Mouse (Mus musculus) heart, postnatal 4 days (tissue): ENCODE results near the gene Dnah5. TPM values are rescaled to one million over a fixed set of nuclear protein-coding genes. Genes with fewer than 3 reads are reported as not detected.

Experiments used
- DNase-seq: peaks from one replicate; pipeline ENCODE4 v3.0.0; 2021
- total RNA-seq, 2 experiments: library from RNA; stranded (reverse); gene quantifications; 2 replicates each; pipeline ENCODE4 v1.2.3; 2021

The Dnah5 gene
- total RNA-seq, result under 1 TPM; 0.02 TPM

- no peak for DNase-seq
These were observed at the start of gene Dnah5 for GRCm38 (mm10) chr15:28203111-28204075. TSS of gene Dnah5 (plus strand) at chr15:28203752.

GRCm38 (mm10) chr15:28154822-28155501 lies 48.6 kb upstream of the Dnah5 start:
- peak; percentile 39 for DNase-seq

- DNase-seq, result peak; percentile 74
These were observed 44.6 kb upstream of the Dnah5 start for GRCm38 (mm10) chr15:28158771-28159489.

- DNase-seq, result no peak
These were observed 41.3 kb upstream of the Dnah5 start for GRCm38 (mm10) chr15:28162291-28162690.

- DNase-seq, result no peak
These were observed 38.3 kb upstream of the Dnah5 start for GRCm38 (mm10) chr15:28165234-28165633.

- DNase-seq, result no peak
These were observed 37.5 kb upstream of the Dnah5 start for GRCm38 (mm10) chr15:28166090-28166489.

GRCm38 (mm10) chr15:28178951-28179350 lies 24.6 kb upstream of the Dnah5 start:
- no peak for DNase-seq

GRCm38 (mm10) chr15:28179556-28179955 lies 24.0 kb upstream of the Dnah5 start:
- no peak for DNase-seq

- peak; percentile 84 for DNase-seq
These were observed 21.7 kb upstream of the Dnah5 start for GRCm38 (mm10) chr15:28181862-28182261.

- no peak for DNase-seq
These were observed 21.0 kb upstream of the Dnah5 start for GRCm38 (mm10) chr15:28182567-28182966.

- peak; percentile 86 for DNase-seq
These were observed 15.8 kb upstream of the Dnah5 start for GRCm38 (mm10) chr15:28187472-28188360.

- no peak for DNase-seq
These were observed 15.1 kb upstream of the Dnah5 start for GRCm38 (mm10) chr15:28188361-28189011.

GRCm38 (mm10) chr15:28189668-28190067 lies 13.9 kb upstream of the Dnah5 start:
- no peak for DNase-seq

GRCm38 (mm10) chr15:28198609-28199008 lies 4.9 kb upstream of the Dnah5 start:
- DNase-seq, result no peak

GRCm38 (mm10) chr15:28204626-28205025 lies 1.1 kb downstream of the Dnah5 start:
- no peak for DNase-seq

- DNase-seq, result no peak
These were observed 4.0 kb downstream of the Dnah5 start for GRCm38 (mm10) chr15:28207545-28207944.

GRCm38 (mm10) chr15:28213057-28213456 lies 9.5 kb downstream of the Dnah5 start:
- DNase-seq, result no peak

GRCm38 (mm10) chr15:28216358-28216757 lies 12.8 kb downstream of the Dnah5 start:
- DNase-seq, result no peak

- DNase-seq, result no peak
These were observed 23.8 kb downstream of the Dnah5 start for GRCm38 (mm10) chr15:28227316-28227715.

GRCm38 (mm10) chr15:28260250-28260649 lies 56.7 kb downstream of the Dnah5 start:
- no peak for DNase-seq

GRCm38 (mm10) chr15:28299438-28299837 lies 95.9 kb downstream of the Dnah5 start:
- no peak for DNase-seq
